In the genomic region with DNA sequence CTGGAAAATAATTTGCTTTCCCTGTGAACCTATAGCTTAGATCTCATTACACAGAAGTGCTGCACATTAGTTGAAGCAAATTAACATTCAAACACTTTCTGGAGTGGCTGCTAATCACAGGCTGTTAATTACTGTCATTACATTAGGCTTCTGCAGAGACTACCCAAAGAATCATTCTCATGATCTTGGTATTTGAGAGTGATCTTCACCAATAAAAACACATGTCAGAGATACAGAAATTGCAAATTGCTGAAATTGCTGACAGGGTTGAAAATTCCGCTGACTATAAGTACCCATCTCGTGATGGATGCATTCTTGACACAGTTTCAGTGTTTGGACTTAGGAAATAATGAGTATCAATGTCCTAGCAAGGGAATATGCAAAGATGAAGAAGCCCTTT, we compare ENCODE assay signal across 27 mouse cellular contexts.
"Had no signal": no experiment of that assay in that cellular context is flagged by ENCODE, and none has a peak within 500 bp of the region (broad histone marks: within the 10 kb centered on the region; RNA-seq: fewer than 3 reads in every experiment).

No protein-coding gene starts in this region.

- H3K4me3 ChIP-seq: gastrocnemius, adult 2 months; heart, embryonic 10.5 days; heart, embryonic 13.5 days; heart, embryonic 15.5 days; hindbrain, embryonic 13.5 days; hindbrain, embryonic 15.5 days; kidney, embryonic 15.5 days; limb, embryonic 13.5 days; limb, embryonic 15.5 days; liver, embryonic 12.5 days had no signal

- H3K4me2 ChIP-seq: heart, embryonic 13.5 days; heart, embryonic 15.5 days; hindbrain, embryonic 13.5 days; hindbrain, embryonic 15.5 days; kidney, embryonic 15.5 days; limb, embryonic 13.5 days; limb, embryonic 15.5 days; liver, embryonic 12.5 days had no signal

- H3K9ac ChIP-seq: heart, embryonic 13.5 days; heart, embryonic 15.5 days; hindbrain, embryonic 13.5 days; hindbrain, embryonic 15.5 days; kidney, embryonic 15.5 days; limb, embryonic 13.5 days; limb, embryonic 15.5 days; liver, embryonic 12.5 days; liver, embryonic 14.5 days had no signal

- H3K36me3 ChIP-seq: heart, embryonic 10.5 days; heart, embryonic 13.5 days; heart, embryonic 15.5 days; hindbrain, embryonic 13.5 days; hindbrain, embryonic 15.5 days; kidney, embryonic 15.5 days; limb, embryonic 13.5 days; limb, embryonic 15.5 days; liver, embryonic 12.5 days had no signal

- ATAC-seq: hindbrain, postnatal 0 days; intestine, embryonic 16.5 days; liver, embryonic 12.5 days had no signal

- DNase-seq: gastrocnemius, adult 2 months; gastrocnemius, postnatal 10 days; gastrocnemius, postnatal 25 days; heart, adult 18-20 months; heart, postnatal 14 days; heart, postnatal 36 days; kidney, adult 11 months; kidney, adult 2 months; kidney, adult 9 months; kidney, postnatal 14 days; kidney, postnatal 36 days; layer of hippocampus, adult 9-11 months; layer of hippocampus, postnatal 36 days; left cerebral cortex, postnatal 4 days had no signal

- H3K4me1 ChIP-seq: heart, embryonic 10.5 days; heart, embryonic 15.5 days; kidney, embryonic 15.5 days; limb, embryonic 15.5 days; liver, embryonic 12.5 days had no signal

- H3K27me3 ChIP-seq: heart, embryonic 13.5 days; heart, embryonic 15.5 days; hindbrain, embryonic 13.5 days; hindbrain, embryonic 15.5 days; kidney, embryonic 15.5 days; limb, embryonic 13.5 days; limb, embryonic 15.5 days; liver, embryonic 12.5 days had no signal

- H3K9me3 ChIP-seq: heart, embryonic 10.5 days; heart, embryonic 13.5 days; hindbrain, embryonic 13.5 days; hindbrain, embryonic 15.5 days; kidney, embryonic 15.5 days; limb, embryonic 15.5 days; liver, embryonic 12.5 days had no signal

- H3K27ac ChIP-seq: gastrocnemius, adult 2 months; heart, embryonic 10.5 days; heart, embryonic 13.5 days; heart, embryonic 15.5 days; hindbrain, embryonic 13.5 days; hindbrain, embryonic 15.5 days; hindbrain, postnatal 0 days; kidney, embryonic 15.5 days; kidney, postnatal 0 days; limb, embryonic 13.5 days; limb, embryonic 15.5 days; liver, embryonic 12.5 days; liver, embryonic 14.5 days had no signal
